Mouse (Mus musculus): ENCODE results near the gene Zfp965. TPM values are rescaled to one million over a fixed set of nuclear protein-coding genes. Genes with fewer than 3 reads are reported as not detected.
"Not testable (repeated sequence)": the region's sequence is repeated elsewhere in the genome, so short reads cannot be mapped to it uniquely, and the experiment has no call there.

Gene Zfp965
- polyA plus RNA-seq (2015; fragmentation: Nextera tagmentation; extraction: Ambion mirVana) = 6.6 and 7.6 TPM in 2 replicates

- H3K4me3 ChIP-seq (replicated peaks; ENCODE audit: low read length); H3K4me2 ChIP-seq (ENCODE audit: low read depth, low read length); H3K27ac ChIP-seq (ENCODE audit: low read length); H3K27me3 ChIP-seq (ENCODE audit: control insufficient read depth, insufficient read depth, low read length); H3K9me3 ChIP-seq (replicated peaks; ENCODE audit: control insufficient read depth, low read length); H3K4me1 ChIP-seq (ENCODE audit: control insufficient read depth, insufficient read depth, low read length); ATAC-seq (ENCODE audit: insufficient read depth, low FRiP score); H3K9ac ChIP-seq (ENCODE audit: low read length); H3K36me3 ChIP-seq (ENCODE audit: control insufficient read depth, insufficient read depth, low read length): not testable (repeated sequence)
- no CpG with 5 or more reads among the region's 6 CpGs for WGBS
These were observed at the start of gene Zfp965 for GRCm38 (mm10) chr2:175469685-175470084. Gene Zfp965 (plus strand): TSS chr2:175469985.

GRCm38 (mm10) chr2:175435707-175436106 is 34.1 kb upstream of the Zfp965 start, which contains the start of gene Gm4724:
Gene Gm4724 (minus strand): TSS chr2:175435807.
- WGBS = no CpG with 5 or more reads among the region's 4 CpGs
- not testable (repeated sequence) for H3K9me3 ChIP-seq (replicated peaks; ENCODE audit: control insufficient read depth, low read length); H3K36me3 ChIP-seq (ENCODE audit: control insufficient read depth, insufficient read depth, low read length); H3K27ac ChIP-seq (ENCODE audit: low read length); ATAC-seq (ENCODE audit: insufficient read depth, low FRiP score); H3K4me3 ChIP-seq (replicated peaks; ENCODE audit: low read length); H3K4me2 ChIP-seq (ENCODE audit: low read depth, low read length); H3K9ac ChIP-seq (ENCODE audit: low read length); H3K27me3 ChIP-seq (ENCODE audit: control insufficient read depth, insufficient read depth, low read length); H3K4me1 ChIP-seq (ENCODE audit: control insufficient read depth, insufficient read depth, low read length)

Other genes with a start within 250 kb of the Zfp965 start
- gene Gm14440, start 194.9 kb upstream of the Zfp965 start, polyA plus RNA-seq (2015; fragmentation: Nextera tagmentation; extraction: Ambion mirVana) = 2.1 and 6.5 TPM in 2 replicates
- gene Gm4631, start 131.8 kb upstream of the Zfp965 start, polyA plus RNA-seq (2015; fragmentation: Nextera tagmentation; extraction: Ambion mirVana) = 18.3 and 19.8 TPM in 2 replicates
- 8.1 and 8.6 TPM in 2 replicates for gene Zfp968, start 97.5 kb upstream of the Zfp965 start, polyA plus RNA-seq (2015; fragmentation: Nextera tagmentation; extraction: Ambion mirVana)
- 7.9 and 19.2 TPM in 2 replicates for gene Gm4724, start 34.2 kb upstream of the Zfp965 start, polyA plus RNA-seq (2015; fragmentation: Nextera tagmentation; extraction: Ambion mirVana)
- gene Gm11007, start 174.0 kb downstream of the Zfp965 start, polyA plus RNA-seq (2015; fragmentation: Nextera tagmentation; extraction: Ambion mirVana) = not detected in 2 replicates
- gene Zfp969, start 233.7 kb downstream of the Zfp965 start, polyA plus RNA-seq (2015; fragmentation: Nextera tagmentation; extraction: Ambion mirVana) = 21.2 and 22.1 TPM in 2 replicates

Measured in stomach, embryonic 16.5 days (tissue).